Mouse (Mus musculus): Measurements from ENCODE around the gene Btbd17. TPM values are rescaled to one million over a fixed set of nuclear protein-coding genes. Genes with fewer than 3 reads are reported as not detected.
A peak's percentile ranks its signal among the peaks of the same experiment; 100 is the strongest.

The Btbd17 gene
- total RNA-seq, 2 experiments from 2014 or later: 35.6 to 39.8 TPM

- DNase-seq (ENCODE audit: low spot score in 2 of 2): no peak
- intact Hi-C loops (cut with DNase I): no loop called here
These were observed 12.1 kb upstream of the Btbd17 start for GRCm38 (mm10) chr11:114807686-114808427.

DNA sequence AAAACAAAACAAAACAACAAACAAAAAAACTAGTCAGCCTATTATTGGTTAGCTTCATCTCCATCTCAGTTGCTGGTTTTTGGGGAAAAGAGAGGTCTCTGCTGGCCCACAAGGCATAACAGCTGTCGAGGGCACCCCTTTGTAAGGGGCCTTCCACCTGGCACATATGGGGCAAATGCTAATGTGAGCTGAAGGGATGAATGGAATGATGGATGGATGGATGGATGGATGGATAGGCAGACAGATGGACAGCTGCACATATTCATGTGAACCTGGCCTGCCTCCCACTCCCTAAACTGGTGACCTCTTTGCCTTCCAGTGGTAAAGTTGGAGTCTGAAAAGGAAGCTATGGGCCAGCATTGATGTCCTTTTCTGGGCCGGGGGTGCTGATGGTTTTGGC is 11.3 kb upstream of the Btbd17 start:
- no peak for DNase-seq (ENCODE audit: low spot score in 2 of 2)
- intact Hi-C loops (cut with DNase I): no loop called here

GRCm38 (mm10) chr11:114803990-114804389 is 8.2 kb upstream of the Btbd17 start:
- intact Hi-C loops (cut with DNase I): no loop called here

GRCm38 (mm10) chr11:114802540-114803267 is 7.0 kb upstream of the Btbd17 start:
- intact Hi-C loops (cut with DNase I): no loop called here
- no peak for DNase-seq (ENCODE audit: low spot score in 2 of 2)

More at GRCm38 (mm10) chr11:114803990-114804389, 8.2 kb upstream of the Btbd17 start:
- no peak for DNase-seq (ENCODE audit: low spot score in 2 of 2)

- intact Hi-C loops (cut with DNase I): no loop called here
- no peak for DNase-seq (ENCODE audit: low spot score in 2 of 2)
These were observed 6.2 kb upstream of the Btbd17 start for GRCm38 (mm10) chr11:114801906-114802305.

DNA sequence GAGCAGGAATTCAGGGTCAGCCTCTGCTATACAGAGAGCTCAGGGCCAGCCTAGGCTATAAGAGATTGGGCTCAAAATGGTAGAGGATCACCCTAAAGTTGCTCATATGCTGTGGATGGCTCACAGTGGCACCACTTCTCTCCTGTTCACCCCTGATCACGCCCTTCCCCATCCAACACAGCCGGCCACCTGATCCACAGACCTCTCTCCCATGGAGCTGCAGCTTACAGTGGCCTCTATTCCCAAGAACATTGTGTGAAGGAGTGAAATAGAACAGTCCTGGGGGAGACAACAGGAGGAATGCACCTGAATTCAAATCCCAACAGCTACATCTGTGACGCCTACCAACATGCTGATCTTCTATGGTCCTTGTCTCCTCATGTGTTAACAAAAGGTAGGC is 2.9 kb upstream of the Btbd17 start, which contains the start of gene Gpr142:
TSS of gene Gpr142 (plus strand) at position 301 of the 400 bp plus-strand sequence.
- intact Hi-C loops (cut with DNase I): loop anchor here (5.0 kb wide), 1 partner anchor 121 kb away; the partner anchor contains the start of gene Ttyh2
- no peak for DNase-seq (ENCODE audit: low spot score in 2 of 2)

- intact Hi-C loops (cut with DNase I): loop anchor here (5.0 kb wide), 1 partner anchor 121 kb away; the partner anchor contains the start of gene Ttyh2
- no peak for DNase-seq (ENCODE audit: low spot score in 2 of 2)
These were observed 2.2 kb upstream of the Btbd17 start for GRCm38 (mm10) chr11:114797981-114798380.

DNA sequence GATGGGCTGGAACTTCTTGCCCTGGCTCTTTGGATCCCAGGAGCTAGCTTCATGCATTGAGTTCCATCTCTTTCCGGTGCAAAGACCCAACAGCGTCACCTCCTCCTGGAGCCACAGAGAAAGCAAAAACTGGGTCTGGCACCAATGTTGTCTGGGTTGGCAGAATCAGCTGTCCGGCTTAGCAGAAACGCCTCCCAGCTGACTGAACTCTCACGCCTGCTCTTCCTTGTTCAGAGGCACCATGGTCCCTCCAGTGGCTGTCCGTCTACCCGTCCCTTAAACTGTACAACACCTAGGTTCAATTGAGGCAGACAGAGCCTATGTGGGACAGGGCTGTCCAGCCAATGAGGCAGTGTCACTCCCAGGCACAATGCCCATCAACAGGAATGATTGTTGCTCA is 1.4 kb upstream of the Btbd17 start:
- no peak for DNase-seq (ENCODE audit: low spot score in 2 of 2)
- intact Hi-C loops (cut with DNase I): loop anchor here (5.0 kb wide), 1 partner anchor 120 kb away; the partner anchor contains the start of gene Ttyh2

DNA sequence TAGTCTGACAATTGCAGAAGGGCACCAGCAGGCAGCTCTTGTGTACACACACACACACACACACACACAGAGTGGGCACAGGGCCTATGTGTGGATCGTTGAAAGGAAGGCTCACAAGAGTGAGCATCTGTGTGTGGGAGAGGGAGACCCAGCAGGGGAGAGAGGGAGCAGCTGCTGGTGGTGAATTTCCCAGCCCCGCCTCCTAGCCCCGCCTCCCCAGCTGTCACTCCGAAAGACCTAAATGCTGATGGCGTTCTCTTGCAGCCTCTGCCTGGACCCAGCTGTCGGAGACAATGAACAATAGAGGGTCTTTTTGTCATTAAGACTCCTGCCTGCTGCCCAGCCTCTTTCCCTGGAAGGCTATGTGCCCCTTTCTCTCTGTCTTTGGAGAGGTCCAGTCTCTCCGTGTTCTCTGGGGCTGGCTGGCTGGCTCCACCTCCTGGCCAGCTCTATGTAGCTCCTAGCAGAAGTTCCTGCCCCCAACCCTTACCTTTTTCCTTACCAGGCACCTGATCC is 456 bp downstream of the Btbd17 start:
- intact Hi-C loops (cut with DNase I): loop anchor here (1.0 to 5.0 kb wide), 2 partner anchors 27 to 118 kb away; partner anchors contain the start of gene Ttyh2
- DNase-seq (ENCODE audit: low spot score in 2 of 2): peak; percentile 90 to 98

DNA sequence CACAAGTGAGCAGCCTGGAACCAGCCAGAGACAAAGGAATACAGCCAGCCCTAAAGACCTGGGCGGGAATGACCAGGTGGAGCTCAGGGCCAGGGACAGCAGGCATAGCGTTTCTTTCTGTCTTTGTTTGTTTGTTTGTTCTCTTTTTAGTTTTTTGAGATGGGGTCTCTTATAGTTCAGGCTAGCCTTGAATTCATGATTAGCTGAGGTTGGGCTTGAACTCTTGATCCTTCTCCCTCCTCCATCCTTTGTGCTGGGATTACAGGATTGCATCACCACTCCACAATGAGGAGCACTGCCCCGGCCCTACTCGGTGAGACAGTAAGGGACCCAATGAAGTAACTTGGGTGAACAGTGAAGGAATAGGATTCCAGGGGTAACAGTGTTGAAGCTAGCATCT is 1.1 kb downstream of the Btbd17 start:
- DNase-seq (ENCODE audit: low spot score in 2 of 2): no peak
- intact Hi-C loops (cut with DNase I): loop anchor here (1.0 to 5.0 kb wide), 3 partner anchors 28 to 127 kb away; partner anchors contain the start of genes Rpl38 and Ttyh2

GRCm38 (mm10) chr11:114793868-114794545 is 1.7 kb downstream of the Btbd17 start:
- no peak for DNase-seq (ENCODE audit: low spot score in 2 of 2)
- intact Hi-C loops (cut with DNase I): loop anchor here (5.0 kb wide), 1 partner anchor 127 kb away; the partner anchor contains the start of gene Rpl38

GRCm38 (mm10) chr11:114792931-114793494 is 2.7 kb downstream of the Btbd17 start:
- intact Hi-C loops (cut with DNase I): loop anchor here (5.0 kb wide), 1 partner anchor 126 kb away; the partner anchor contains the start of gene Rpl38
- DNase-seq (ENCODE audit: low spot score in 2 of 2): peak in 1 of 2 experiments; percentile 60

- intact Hi-C loops (cut with DNase I): loop anchor here (5.0 kb wide), 1 partner anchor 125 kb away; the partner anchor contains the start of gene Rpl38
- DNase-seq (ENCODE audit: low spot score in 2 of 2): peak; percentile 53 to 57
These were observed 3.8 kb downstream of the Btbd17 start for GRCm38 (mm10) chr11:114791891-114792411.

GRCm38 (mm10) chr11:114791351-114791889 is 4.3 kb downstream of the Btbd17 start:
- peak; percentile 37 to 39 for DNase-seq (ENCODE audit: low spot score in 2 of 2)
- intact Hi-C loops (cut with DNase I): loop anchor here (5.0 kb wide), 1 partner anchor 124 kb away; the partner anchor contains the start of gene Rpl38

DNA sequence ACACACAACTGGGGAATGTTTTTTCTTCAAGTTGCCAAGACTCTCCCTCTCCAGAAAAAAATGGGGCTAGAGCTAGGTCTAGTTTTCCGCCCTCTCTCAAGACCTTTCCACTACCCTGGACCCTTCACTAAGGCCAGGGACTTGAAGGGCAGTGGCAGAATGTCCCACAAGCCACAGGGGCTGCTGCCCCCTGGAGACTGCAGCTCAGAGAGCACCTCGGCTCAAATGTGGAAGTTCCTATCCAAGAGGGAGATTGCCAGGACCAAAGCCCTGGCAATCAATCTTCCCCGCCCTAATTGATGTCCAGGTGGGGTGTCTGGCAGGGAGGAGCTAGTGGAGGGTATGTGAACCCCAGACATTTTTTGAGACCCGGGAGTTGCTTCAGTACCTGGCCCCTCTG is 4.9 kb downstream of the Btbd17 start:
- intact Hi-C loops (cut with DNase I): loop anchor here (5.0 kb wide), 1 partner anchor 124 kb away; the partner anchor contains the start of gene Rpl38
- DNase-seq (ENCODE audit: low spot score in 2 of 2): no peak

DNA sequence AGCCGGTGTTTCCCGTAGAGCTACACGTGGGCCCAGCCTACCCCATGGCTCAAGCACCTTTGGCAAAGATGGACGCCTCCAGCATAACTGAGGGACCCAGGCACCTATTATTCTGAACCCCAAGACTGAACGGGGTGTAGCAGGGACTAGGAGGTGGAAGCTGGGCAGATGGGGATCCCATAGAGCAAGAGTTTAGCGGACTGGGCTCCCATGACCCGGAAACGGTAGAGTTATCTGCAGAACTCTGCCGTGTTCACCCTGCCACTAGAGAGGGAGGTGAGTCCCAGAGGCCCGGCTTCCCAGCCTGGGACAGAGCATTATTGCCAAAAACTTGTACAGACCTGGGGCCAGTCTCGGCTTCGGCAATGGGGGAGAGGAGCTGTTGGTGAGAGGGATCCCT is 5.6 kb downstream of the Btbd17 start:
- no peak for DNase-seq (ENCODE audit: low spot score in 2 of 2)
- intact Hi-C loops (cut with DNase I): loop anchor here (5.0 kb wide), 1 partner anchor 123 kb away; the partner anchor contains the start of gene Rpl38

- intact Hi-C loops (cut with DNase I): loop anchor here (1.0 to 5.0 kb wide), 2 partner anchors 44 to 122 kb away; partner anchors contain the start of gene Rpl38
- DNase-seq (ENCODE audit: low spot score in 2 of 2): no peak
These were observed 6.0 kb downstream of the Btbd17 start for GRCm38 (mm10) chr11:114789716-114790115.

- intact Hi-C loops (cut with DNase I): loop anchor here (1.0 kb wide), 1 partner anchor 44 kb away; no protein-coding TSS in a partner anchor
These were observed 6.6 kb downstream of the Btbd17 start for GRCm38 (mm10) chr11:114789061-114789714.

More at GRCm38 (mm10) chr11:114789061-114789714, 6.6 kb downstream of the Btbd17 start:
- peak; percentile 77 to 83 for DNase-seq (ENCODE audit: low spot score in 2 of 2)
